Mouse (Mus musculus): Measurements from ENCODE around the gene Dhdds.

DNA sequence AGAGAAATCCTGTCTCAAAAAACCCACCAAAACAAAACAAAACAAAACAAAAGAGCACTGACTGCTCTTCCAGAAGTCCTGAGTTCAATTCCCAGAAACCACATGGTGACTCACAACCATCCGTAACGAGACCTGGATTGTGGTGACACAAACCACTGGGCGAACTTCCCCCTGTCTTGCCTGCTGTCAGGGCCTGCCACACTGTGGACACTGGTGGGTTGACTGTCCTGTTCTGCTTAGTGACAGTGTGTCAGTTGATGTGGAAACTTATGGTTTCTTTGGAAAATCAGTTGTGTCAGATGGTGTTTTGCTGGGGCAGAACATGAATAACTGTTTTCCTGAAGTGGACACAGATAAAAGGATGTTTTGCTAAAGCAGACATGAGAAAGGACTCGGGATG is 58.0 kb downstream of the Dhdds start:
- no peak for TF ChIP-seq POLR2A (IDR thresholded peaks at IDR 0.05; ENCODE audit: low read depth, low read length)
- no peak for TF ChIP-seq CTCF (conservative IDR thresholded peaks at IDR 0.05; ENCODE audit: insufficient read depth, insufficient read length, low read depth, low read length)

Data from kidney, adult 2 months (tissue).